Mouse (Mus musculus): ENCODE measurements around the gene Samd4.

The Samd4 gene

DNA sequence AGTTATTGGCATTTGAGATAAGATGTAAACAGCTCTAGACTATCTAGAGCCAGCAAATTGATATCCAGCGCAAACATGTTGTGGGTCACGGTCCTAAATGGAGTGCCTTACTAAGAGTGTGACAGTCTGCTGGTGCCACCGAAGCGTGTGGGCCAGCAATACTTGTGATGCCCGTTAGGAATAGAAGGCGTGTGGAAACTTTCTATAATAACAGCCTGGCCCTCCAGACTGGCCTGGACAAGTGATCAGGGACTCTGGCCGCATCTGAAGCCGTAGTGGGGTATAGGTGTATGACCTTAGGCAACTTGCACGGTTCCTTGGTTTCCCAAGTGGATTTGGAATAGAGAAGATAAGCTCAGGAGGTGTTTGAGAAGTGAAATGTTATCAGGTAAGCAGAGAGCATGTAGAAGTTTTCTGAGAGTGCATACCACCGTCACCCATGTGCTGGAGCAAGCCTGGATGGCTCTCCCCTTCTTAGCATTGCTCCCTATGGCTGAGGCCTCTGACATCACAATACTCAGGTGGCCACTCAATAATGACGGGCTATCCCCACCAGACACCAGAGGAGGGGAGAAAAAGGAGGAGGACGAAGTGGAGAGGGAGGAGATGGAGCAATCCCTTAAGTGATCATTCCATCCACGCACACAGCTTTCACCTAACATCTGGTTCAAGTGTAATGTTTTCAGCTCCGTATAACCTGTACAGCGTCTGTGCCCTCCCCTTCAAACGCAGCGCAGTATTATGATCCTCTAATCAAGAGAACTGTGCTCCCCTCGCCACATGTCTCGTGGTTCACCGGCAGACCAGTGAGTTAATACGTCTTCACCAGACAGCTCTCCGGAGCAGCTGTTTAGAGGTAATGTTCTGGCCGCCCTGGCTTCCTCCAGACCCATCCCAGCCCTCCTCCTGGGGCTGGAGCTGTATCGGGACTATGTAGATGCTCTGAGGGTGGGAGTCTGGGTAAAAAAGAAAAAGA lies 118.4 kb downstream of the Samd4 start:
- no peak for DNase-seq

GRCm38 (mm10) chr14:47004161-47004560 lies 121.5 kb downstream of the Samd4 start:
- peak in 1 of 2 experiments; percentile 53 for DNase-seq

DNA sequence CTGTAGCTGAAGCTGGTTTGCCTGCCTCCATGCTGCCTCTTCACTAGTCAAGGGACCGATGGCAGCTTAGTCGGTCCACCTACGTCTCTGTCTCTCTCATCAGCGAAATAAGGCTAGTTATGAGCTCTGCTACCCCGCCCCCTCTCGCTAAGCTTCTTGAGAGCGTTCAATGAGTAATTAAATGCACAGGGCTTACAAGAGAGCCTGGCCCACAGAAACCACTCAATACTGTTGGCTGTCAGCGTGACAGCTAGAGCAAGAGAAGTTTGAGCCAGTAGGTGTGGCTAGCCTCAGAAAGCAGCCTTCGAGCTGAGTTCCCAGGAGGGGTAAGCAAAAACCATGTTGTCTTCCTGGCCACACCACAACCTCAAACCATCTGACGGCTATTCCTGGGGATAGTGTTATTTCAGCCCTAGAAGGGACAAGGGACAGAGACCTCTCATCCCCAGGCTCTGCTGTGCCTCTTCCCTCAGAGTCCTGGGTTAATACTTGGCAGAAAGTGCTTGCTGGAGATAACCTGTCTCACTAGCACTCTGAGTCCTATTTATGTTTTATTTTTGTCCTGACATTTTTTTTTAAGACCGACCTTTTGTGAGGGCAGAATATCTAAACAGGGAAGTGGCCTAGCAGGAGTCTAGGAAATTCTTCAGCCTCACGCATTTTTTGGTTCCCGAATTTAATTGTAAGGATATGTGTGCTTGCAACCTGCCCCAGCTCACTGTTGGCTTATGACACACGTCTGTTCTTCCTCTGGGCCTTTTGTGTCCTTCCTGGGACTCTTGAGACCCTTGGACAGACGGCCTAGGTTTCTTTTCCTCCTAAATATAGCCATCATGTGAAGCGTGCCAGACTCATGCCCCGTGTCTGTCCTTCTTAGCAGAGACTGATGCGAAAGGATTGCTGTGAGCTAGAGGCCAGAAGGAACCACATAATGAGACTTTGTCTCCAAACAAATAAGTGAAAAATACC lies 128.8 kb downstream of the Samd4 start:
- no peak for DNase-seq

- DNase-seq: no peak
Measured at GRCm38 (mm10) chr14:47015618-47016017, 133.0 kb downstream of the Samd4 start.

GRCm38 (mm10) chr14:47017658-47018057 lies 135.0 kb downstream of the Samd4 start:
- no peak for DNase-seq

- no peak for DNase-seq
Measured at GRCm38 (mm10) chr14:47020886-47021285, 138.2 kb downstream of the Samd4 start.

DNA sequence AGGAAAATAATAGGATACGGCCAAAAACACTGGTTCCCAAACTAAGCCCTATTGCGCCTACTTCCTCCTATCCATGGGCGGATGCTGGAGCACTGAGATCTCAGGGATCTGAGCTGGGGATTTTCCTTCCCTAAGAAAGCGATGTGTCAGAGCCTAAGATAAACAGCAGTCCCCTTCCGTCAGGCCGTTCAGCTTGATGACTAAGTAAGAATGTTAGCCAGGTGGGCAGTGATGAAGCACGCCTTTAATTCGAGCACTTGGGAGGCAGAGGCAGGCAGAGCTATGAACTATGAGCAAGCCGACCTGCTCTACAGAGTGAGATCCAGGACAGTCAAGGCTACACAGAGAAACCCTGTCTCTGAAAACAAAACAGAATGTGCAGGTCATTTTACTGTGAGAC lies 140.9 kb downstream of the Samd4 start:
- peak in 1 of 2 experiments; percentile 33 for DNase-seq

DNA sequence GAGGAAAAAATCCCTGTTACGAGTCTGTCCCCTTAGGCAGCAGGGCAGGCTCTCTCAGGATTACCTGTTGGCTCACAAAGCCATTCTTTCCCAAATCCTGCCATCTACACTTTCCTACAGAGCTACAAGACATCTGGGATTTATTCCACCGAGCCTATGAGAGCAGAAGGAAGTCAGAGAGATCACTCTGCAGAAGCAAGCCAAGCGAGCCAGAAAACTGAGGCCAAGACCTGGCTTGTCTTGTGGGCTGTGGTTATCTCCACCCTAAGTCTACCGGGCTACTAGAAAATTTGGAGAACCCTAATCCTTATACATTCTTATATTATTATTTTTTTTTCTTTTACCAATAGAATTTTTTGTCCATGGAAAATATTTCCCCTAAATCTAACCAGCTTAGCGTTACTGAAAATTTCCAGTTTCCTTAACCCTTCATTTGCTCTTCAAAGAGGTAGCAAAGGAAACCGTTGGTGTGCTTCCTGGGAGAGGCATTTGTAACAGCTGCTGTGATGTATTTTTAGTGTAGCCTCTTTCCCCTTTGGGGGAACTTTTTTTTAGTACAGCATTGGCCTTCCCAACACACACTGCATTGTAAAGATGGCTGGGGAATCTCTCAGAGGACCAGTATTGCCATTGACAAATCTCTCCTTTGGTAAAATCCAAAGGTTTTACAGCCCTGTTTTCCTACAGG lies 144.9 kb downstream of the Samd4 start:
- DNase-seq: no peak

DNA sequence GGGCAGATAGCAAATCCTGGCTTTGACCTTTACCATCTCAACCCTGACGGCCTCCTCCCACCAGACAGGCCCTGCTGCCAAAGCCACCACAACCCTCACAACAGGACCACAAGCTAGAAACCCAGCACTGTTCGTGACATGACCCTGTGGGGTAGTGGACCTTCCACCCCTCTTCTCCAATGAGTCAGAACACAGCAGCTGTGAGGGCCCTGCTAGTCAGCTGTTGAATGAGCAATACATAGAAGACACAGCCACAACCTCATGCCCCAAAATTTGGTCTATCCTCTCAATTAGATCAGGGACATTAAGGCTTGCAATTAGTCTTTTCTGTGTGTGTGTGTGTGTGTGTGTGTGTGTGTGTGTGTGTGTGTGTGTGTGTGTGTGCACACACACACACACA lies 148.9 kb downstream of the Samd4 start:
- DNase-seq: no peak

GRCm38 (mm10) chr14:47032140-47032539 lies 149.5 kb downstream of the Samd4 start:
- DNase-seq: no peak

DNA sequence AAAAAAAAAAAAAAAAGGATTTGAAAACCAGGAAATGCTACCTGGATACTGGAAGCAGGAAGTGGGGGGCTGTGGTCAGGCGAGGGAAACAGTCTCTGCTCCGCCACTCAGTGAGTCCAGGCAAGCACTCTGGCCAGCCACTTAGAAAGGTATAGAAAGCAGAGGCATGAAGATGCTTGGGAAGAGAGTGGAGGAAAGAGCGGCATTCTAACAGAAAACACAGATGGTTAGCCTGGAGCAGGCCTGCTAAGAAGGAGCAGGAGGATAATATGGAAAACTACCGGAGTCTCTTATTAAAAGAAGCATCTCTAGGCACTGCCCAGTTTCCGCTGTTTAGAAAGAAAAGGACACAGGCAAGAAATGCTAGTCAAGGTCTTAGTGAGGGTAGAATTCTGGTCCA lies 150.8 kb downstream of the Samd4 start:
- no peak for DNase-seq

GRCm38 (mm10) chr14:47041699-47042098 lies 159.0 kb downstream of the Samd4 start:
- no peak for DNase-seq

GRCm38 (mm10) chr14:47049051-47049450 lies 166.4 kb downstream of the Samd4 start:
- no peak for DNase-seq

DNA sequence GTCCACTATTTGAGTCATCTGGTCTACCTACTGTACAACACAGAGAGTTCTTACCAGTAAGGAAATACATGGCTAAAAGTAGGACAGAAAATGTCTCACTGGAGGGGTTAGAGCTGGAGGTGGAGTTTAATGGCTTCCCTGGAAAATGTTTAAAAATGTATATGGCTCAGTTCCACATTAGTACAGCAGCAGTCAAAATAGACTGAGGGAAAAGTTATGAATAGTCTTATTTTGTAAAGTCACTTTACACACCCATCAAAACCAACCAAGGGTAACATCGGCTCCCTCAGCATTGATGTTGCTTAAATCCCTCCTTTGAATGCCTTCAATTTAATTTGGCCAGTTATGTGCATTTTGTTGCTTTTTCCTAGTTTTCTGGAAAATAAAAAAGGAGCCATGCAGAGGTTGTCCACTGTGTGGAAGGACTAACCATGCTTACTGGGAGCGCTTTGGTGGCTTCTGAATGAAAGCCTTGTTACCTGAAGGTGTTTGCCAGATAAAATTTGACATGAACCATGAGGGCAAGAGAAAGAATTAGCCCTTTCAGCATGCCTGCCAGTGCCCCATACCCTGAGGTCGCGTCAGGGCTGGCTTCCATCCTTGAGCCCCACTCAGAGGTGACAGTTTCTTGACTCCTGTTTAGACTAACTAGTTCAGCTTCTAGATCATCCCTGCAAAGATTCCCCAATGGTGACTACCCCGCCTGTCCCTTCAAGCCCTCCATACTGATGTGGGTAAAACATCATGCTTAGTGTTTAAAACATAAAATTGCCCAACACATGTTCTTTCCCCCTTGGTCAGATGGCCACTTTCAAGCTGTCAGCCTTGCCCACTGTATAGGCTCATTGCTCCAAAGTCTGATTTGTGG lies 169.3 kb downstream of the Samd4 start:
- DNase-seq: no peak

DNA sequence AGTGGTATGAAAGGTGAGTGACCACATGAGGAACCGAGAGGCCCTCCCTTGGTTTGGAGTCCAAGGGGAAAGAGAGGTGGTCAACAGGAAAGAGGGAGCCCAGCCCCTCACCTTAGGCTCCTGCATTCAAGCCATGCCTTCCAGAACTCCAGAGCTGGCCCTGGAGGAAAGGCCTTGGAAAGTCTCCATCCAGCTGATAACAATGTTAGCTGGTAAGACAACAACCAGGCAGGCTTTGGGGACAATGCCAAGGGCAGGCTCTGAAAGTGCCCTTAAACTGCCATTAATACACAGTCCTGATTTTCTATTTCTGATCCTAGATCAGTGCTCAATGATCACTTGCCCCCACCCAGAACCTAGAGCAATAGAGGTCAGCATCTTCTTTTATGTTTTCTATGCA lies 170.4 kb downstream of the Samd4 start:
- no peak for DNase-seq

- DNase-seq: no peak
Measured at GRCm38 (mm10) chr14:47053824-47054223, 171.2 kb downstream of the Samd4 start.

- no peak for DNase-seq
Measured at GRCm38 (mm10) chr14:47058969-47059368, 176.3 kb downstream of the Samd4 start.

GRCm38 (mm10) chr14:47065067-47065466 lies 182.4 kb downstream of the Samd4 start:
- DNase-seq: peak in 1 of 2 experiments; percentile 52

- DNase-seq: peak; percentile 18 to 46
Measured at GRCm38 (mm10) chr14:47066901-47067300, 184.2 kb downstream of the Samd4 start.

DNA sequence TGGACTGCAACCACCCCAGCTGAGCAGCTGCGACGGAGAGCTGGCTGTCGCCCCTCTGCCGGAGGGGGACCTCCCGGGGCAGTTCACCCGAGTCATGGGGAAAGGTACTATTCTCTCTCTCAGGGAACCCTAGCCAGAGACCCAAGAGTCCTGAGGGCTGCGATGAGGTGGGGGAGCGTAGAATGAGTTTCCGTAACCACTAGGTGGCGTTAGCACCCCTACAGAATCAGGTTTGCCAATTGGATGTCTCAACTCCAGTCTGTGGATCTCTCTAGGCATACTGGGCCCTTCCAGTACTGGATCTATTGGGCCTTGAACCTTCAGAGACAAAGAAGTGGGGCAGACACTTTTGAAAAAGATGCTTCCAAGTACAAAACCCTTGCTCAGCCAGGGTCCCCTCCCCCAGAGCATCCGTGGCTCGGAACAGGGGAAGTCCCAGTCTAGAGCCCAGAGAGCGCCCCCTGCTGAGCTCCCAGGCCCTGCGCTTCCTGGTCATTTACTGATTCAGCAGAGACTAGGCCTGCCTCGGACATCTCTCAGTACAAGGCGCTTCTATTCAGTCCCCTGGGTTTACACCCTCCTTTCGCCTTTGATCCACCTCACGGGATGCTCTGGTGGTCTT lies 191.5 kb downstream of the Samd4 start:
- DNase-seq: peak in 1 of 2 experiments; percentile 47

GRCm38 (mm10) chr14:47075010-47075677 lies 192.5 kb downstream of the Samd4 start:
- DNase-seq: no peak

Measured in kidney, postnatal 25 days (tissue).